Comparison of ENCODE assay signal across 10 mouse cellular contexts in genomic region chr2:28539949-28540348, GRCm38 (mm10). TPM values are rescaled to one million over a fixed set of nuclear protein-coding genes. Genes with fewer than 3 reads are reported as not detected.
DNase-seq lines count a peak whose midpoint lies in the region; ATAC-seq lines count a peak whose summit lies in the region.
"Had no signal": no experiment of that assay in that cellular context is flagged by ENCODE, and none has a peak within 500 bp of the region (broad histone marks: within the 10 kb centered on the region; RNA-seq: fewer than 3 reads in every experiment).

No protein-coding gene starts in this region.

- WGBS in forebrain, embryonic 12.5 days = 84% methylated on average over 2 of the region's 2 CpGs
- WGBS in limb, embryonic 10.5 days = 93% methylated on average over 2 of the region's 2 CpGs
- 79% methylated on average over 2 of the region's 2 CpGs for WGBS in kidney, embryonic 15.5 days

- DNase-seq in heart, adult 11 months = peak; percentile 99
- no peak for DNase-seq in heart, postnatal 4 days
- no peak for DNase-seq in limb, embryonic 10.5 days (ENCODE audit: low spot score)
- DNase-seq in ovary, postnatal 14 days (ENCODE audit: low spot score) = no peak
- no peak for DNase-seq in right cerebral cortex, postnatal 4 days

- H3K4me2 ChIP-seq in forebrain, embryonic 12.5 days = no peak overlapping the region
- no peak overlapping the region for H3K4me2 ChIP-seq in kidney, embryonic 15.5 days

- H3K27me3 ChIP-seq in forebrain, embryonic 12.5 days = no peaks in the 10 kb centered on the region
- H3K27me3 ChIP-seq in limb, embryonic 10.5 days (ENCODE audit: low read depth, poor library complexity, severe bottlenecking) = no peaks in the 10 kb centered on the region
- no peaks in the 10 kb centered on the region for H3K27me3 ChIP-seq in kidney, embryonic 15.5 days

- H3K9ac ChIP-seq in forebrain, embryonic 12.5 days = no peak overlapping the region
- no peak overlapping the region for H3K9ac ChIP-seq in kidney, embryonic 15.5 days

- peaks cover 60% of the 10 kb centered on the region for H3K4me1 ChIP-seq in forebrain, embryonic 12.5 days
- peaks cover 57% of the 10 kb centered on the region for H3K4me1 ChIP-seq in limb, embryonic 10.5 days
- peaks cover 56% of the 10 kb centered on the region for H3K4me1 ChIP-seq in kidney, embryonic 15.5 days

- peak overlapping the region; percentile 65 for H3K27ac ChIP-seq in forebrain, embryonic 12.5 days
- peak overlapping the region; percentile 75; the same call in 1 of the 2 replicates for H3K27ac ChIP-seq in limb, embryonic 10.5 days
- H3K27ac ChIP-seq in kidney, embryonic 15.5 days = no peak overlapping the region

- no peaks in the 10 kb centered on the region for H3K9me3 ChIP-seq in forebrain, embryonic 12.5 days
- no peaks in the 10 kb centered on the region for H3K9me3 ChIP-seq in limb, embryonic 10.5 days (replicated peaks)
- no peaks in the 10 kb centered on the region for H3K9me3 ChIP-seq in kidney, embryonic 15.5 days (replicated peaks)

- ATAC-seq in forebrain, embryonic 12.5 days (ENCODE audit: low FRiP score) = no peak
- ATAC-seq in monocyte, adult 5-6 weeks (replicated peaks; ENCODE audit: insufficient number of reproducible peaks, low FRiP score, low TSS enrichment, poor library complexity, severe bottlenecking) = peak; percentile 92
- ATAC-seq in kidney, embryonic 15.5 days (replicated peaks; ENCODE audit: low FRiP score) = no peak

- peaks cover 36% of the 10 kb centered on the region for H3K36me3 ChIP-seq in forebrain, embryonic 12.5 days (replicated peaks)
- H3K36me3 ChIP-seq in limb, embryonic 10.5 days = peaks cover 66% of the 10 kb centered on the region
- H3K36me3 ChIP-seq in kidney, embryonic 15.5 days = peaks cover 41% of the 10 kb centered on the region

- no peak overlapping the region for H3K4me3 ChIP-seq in forebrain, embryonic 12.5 days (replicated peaks)
- no peak overlapping the region for H3K4me3 ChIP-seq in limb, embryonic 10.5 days
- H3K4me3 ChIP-seq in kidney, embryonic 15.5 days (replicated peaks) = no peak overlapping the region

RNA-seq across cellular contexts. Expression of gene Cel, which starts 23.3 kb away (rescaled TPM):
- not detected for total RNA-seq in heart, postnatal 4 days (2021)
- not detected in 2 replicates for polyA plus RNA-seq in forebrain, embryonic 12.5 days (2016; fragmentation: Nextera tagmentation; extraction: Ambion mirVana)
- not detected in 2 replicates for polyA plus RNA-seq in limb, embryonic 10.5 days (2016; fragmentation: Nextera tagmentation; extraction: Ambion mirVana)
- total RNA-seq in monocyte, adult 5-6 weeks (2017) = not detected in 3 replicates
- polyA plus RNA-seq in kidney, embryonic 15.5 days (2015; fragmentation: Nextera tagmentation; extraction: Ambion mirVana) = 0.34 TPM in 1 of 2 replicates, not detected in the other
- total RNA-seq: ES-E14; heart, postnatal 10 days had no signal

RNA-seq across cellular contexts. Expression of gene Ralgds, which starts 27.0 kb away (rescaled TPM):
- total RNA-seq in heart, postnatal 4 days (2021) = 10 to 100 TPM; 23.9 to 26.0 TPM
- 55.2 and 62.6 TPM in 2 replicates for polyA plus RNA-seq in forebrain, embryonic 12.5 days (2016; fragmentation: Nextera tagmentation; extraction: Ambion mirVana)
- polyA plus RNA-seq in limb, embryonic 10.5 days (2016; fragmentation: Nextera tagmentation; extraction: Ambion mirVana) = 46.7 and 58.9 TPM in 2 replicates
- 3.5 to 14.6 TPM (median 9.2 TPM) in 3 replicates for total RNA-seq in monocyte, adult 5-6 weeks (2017)
- polyA plus RNA-seq in kidney, embryonic 15.5 days (2015; fragmentation: Nextera tagmentation; extraction: Ambion mirVana) = 22.6 and 30.5 TPM in 2 replicates

RNA-seq across cellular contexts. Expression of gene Gm10134, which starts 34.1 kb away (rescaled TPM):
- 1 to 10 TPM in 1 of 2 experiments, not detected in 1; 1.2 TPM for total RNA-seq in heart, postnatal 4 days (2021)
- polyA plus RNA-seq in forebrain, embryonic 12.5 days (2016; fragmentation: Nextera tagmentation; extraction: Ambion mirVana) = 0.61 and 0.64 TPM in 2 replicates
- not detected in 2 replicates for polyA plus RNA-seq in limb, embryonic 10.5 days (2016; fragmentation: Nextera tagmentation; extraction: Ambion mirVana)
- total RNA-seq in monocyte, adult 5-6 weeks (2017) = not detected in 3 replicates
- polyA plus RNA-seq in kidney, embryonic 15.5 days (2015; fragmentation: Nextera tagmentation; extraction: Ambion mirVana) = 10.6 and 12.6 TPM in 2 replicates

RNA-seq across cellular contexts. Expression of gene Gbgt1, which starts 43.3 kb away (rescaled TPM):
- 1 to 10 TPM in 1 of 2 experiments, under 1 TPM in 1; 0.83 to 1.8 TPM for total RNA-seq in heart, postnatal 4 days (2021)
- 0.32 TPM in 2 replicates for polyA plus RNA-seq in forebrain, embryonic 12.5 days (2016; fragmentation: Nextera tagmentation; extraction: Ambion mirVana)
- polyA plus RNA-seq in limb, embryonic 10.5 days (2016; fragmentation: Nextera tagmentation; extraction: Ambion mirVana) = not detected in 2 replicates
- total RNA-seq in monocyte, adult 5-6 weeks (2017) = 0.76 to 1.8 TPM in 2 of 3 replicates, not detected in the other
- polyA plus RNA-seq in kidney, embryonic 15.5 days (2015; fragmentation: Nextera tagmentation; extraction: Ambion mirVana) = 5.8 and 6.5 TPM in 2 replicates

RNA-seq across cellular contexts. Expression of gene Gtf3c5, which starts 43.6 kb away (rescaled TPM):
- total RNA-seq in heart, postnatal 4 days (2021) = 10 to 100 TPM; 17.8 to 18.3 TPM
- 46.9 and 50.9 TPM in 2 replicates for polyA plus RNA-seq in forebrain, embryonic 12.5 days (2016; fragmentation: Nextera tagmentation; extraction: Ambion mirVana)
- 69.9 and 71.6 TPM in 2 replicates for polyA plus RNA-seq in limb, embryonic 10.5 days (2016; fragmentation: Nextera tagmentation; extraction: Ambion mirVana)
- total RNA-seq in monocyte, adult 5-6 weeks (2017) = 5.6 to 17.7 TPM (median 9.1 TPM) in 3 replicates
- 44.3 and 48.8 TPM in 2 replicates for polyA plus RNA-seq in kidney, embryonic 15.5 days (2015; fragmentation: Nextera tagmentation; extraction: Ambion mirVana)
